Mouse (Mus musculus): ENCODE data around the gene Fam185a. TPM values are rescaled to one million over a fixed set of nuclear protein-coding genes. Genes with fewer than 3 reads are reported as not detected.
A peak's percentile ranks its signal among the peaks of the same experiment; 100 is the strongest.

Gene Fam185a
- 0.46 TPM in 1 of 2 replicates, not detected in the other for polyA plus RNA-seq (2012; ENCODE audit: insufficient read depth, low replicate concordance)

DNA sequence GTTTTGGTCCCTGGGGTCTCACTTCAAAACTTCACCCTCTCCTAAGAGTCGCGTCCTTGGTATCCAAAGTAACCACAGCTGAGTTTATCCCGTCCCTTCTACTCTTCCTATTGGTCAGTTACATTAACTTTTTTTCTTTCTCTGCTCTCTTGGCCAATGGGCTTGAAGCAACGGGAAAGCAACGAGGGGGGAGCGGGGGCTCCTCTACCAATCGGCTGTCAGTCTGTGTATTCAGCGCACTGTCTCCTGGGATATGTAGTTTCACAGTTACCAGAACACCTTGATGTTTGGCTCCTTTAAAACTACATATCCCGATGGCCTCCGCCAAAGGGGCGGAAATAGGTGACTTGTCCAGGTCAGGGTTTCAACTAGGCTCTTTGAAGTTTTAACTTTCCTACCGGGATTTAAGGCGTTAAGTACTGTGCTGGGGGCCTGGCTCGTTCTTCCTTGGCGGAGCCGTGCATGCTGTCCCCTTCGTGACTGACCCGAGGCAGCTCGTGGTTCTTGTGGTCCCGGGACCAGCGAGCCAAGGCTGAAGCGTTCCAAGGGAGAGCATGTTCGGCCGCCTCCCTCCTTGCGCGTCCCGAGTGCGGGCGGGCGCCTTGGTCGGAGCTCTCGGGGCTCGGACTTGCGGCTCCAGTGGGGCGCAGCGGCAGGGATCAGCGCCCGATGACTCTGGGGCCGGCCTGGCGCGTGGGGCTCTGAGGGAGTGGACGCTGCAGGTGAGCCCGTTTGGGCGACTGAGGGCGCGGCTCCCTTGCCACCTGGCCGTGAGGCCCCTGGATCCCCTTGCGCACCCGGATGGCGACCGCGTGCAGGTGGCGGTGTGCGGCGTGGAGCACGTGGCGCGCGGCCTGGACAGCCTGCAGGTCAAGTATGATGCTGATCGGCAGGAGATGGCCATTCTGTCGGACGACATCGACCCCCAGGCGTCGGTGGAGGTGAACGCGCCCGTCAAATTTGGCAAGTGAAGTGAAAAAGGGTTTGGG lies at the start of gene Fam185a, which contains the start of gene Ccdc146:
Fam185a (plus strand) TSS at position 345 of the 989 bp plus-strand sequence.
Ccdc146 (minus strand) TSS at position 64 of the 989 bp plus-strand sequence.
- TF ChIP-seq FLI1 (IDR thresholded peaks at IDR 0.05; ENCODE audit: low read length) (no peak), GATA1 (IDR thresholded peaks at IDR 0.05; ENCODE audit: borderline replicate concordance, low read length) (no peak)
- peak within 1 kb of the TSS; percentile 100 for H3K4me3 ChIP-seq (replicated peaks)
- H3K36me3 ChIP-seq (replicated peaks; ENCODE audit: low read length), result no peaks in the 10 kb centered on the region
- H3K4me1 ChIP-seq, result peaks cover 29% of the 10 kb centered on the region
- H3K9me3 ChIP-seq, result no peaks in the 10 kb centered on the region
- H3K27me3 ChIP-seq (replicated peaks), result no peaks in the 10 kb centered on the region

DNA sequence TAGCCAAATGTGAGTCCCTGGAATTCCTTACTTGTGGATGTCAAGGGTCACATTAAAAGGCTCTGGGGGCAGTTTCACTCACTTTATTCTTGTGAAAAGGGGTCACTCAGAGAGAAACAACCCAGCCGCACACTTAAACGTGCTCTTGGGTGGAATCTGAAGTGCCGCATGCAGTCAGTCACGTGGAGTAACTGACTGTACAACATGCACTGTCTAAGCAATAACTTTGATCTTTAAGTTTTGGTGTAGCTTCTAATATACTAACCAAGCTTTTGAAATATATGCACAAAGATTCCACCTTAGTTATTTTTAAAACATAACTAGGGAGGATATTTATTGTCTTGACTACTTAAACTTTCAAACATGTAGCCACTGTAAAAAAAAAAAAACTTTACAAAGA lies 47.8 kb upstream of the Fam185a start:
- TF ChIP-seq FLI1 (IDR thresholded peaks at IDR 0.05; ENCODE audit: low read length) (no peak), GATA1 (IDR thresholded peaks at IDR 0.05; ENCODE audit: borderline replicate concordance, low read length) (no peak)
- Histone ChIP-seq H3K9me3 (no peaks in the 10 kb centered on the region), H3K4me1 (peaks cover 43% of the 10 kb centered on the region), H3K4me3 (replicated peaks) (no peak overlapping the region), H3K27me3 (replicated peaks) (no peaks in the 10 kb centered on the region), H3K36me3 (replicated peaks; ENCODE audit: low read length) (peaks cover 20% of the 10 kb centered on the region)

DNA sequence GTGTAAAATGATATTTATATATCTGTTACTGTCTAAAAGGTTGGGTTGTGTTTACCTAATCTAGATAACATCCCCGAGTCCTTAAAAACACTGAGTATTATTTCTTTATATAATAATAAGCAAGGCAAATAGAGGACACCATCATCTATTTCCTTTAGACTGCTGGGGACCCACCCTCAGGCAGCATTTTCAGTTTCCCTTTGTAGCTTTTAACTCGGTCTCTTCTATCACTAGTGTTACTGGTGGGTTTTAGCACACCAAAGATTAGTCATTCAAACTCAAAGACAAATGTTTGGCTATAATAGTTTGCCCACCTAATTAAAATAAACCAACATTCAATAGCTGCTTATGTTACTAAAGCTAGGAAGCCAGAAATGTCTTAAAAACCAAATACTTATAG lies 46.4 kb upstream of the Fam185a start:
- Histone ChIP-seq H3K36me3 (replicated peaks; ENCODE audit: low read length) (peaks cover 20% of the 10 kb centered on the region), H3K27me3 (replicated peaks) (no peaks in the 10 kb centered on the region), H3K9me3 (no peaks in the 10 kb centered on the region), H3K4me3 (replicated peaks) (no peak overlapping the region), H3K4me1 (peaks cover 36% of the 10 kb centered on the region)
- no peak for TF ChIP-seq FLI1 (IDR thresholded peaks at IDR 0.05; ENCODE audit: low read length)
- no peak for TF ChIP-seq GATA1 (IDR thresholded peaks at IDR 0.05; ENCODE audit: borderline replicate concordance, low read length)

DNA sequence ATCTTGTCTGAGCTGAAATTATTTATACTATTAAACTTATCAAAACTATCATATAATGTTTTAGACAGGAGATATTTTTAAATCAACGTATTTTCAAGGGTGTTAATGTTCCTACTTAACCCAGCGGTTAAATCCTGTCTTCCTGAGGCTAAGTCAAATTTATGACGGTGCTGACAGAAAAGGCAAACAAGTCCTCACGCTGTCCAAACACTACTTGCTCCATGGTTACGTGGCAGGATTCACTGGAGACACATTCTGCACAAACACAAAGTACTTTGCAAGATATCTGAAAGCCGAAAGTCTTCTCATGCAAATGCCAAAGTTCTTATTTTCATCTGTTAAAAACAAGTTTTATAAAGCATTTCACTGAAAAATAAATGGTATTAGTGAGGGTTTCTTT lies 42.8 kb upstream of the Fam185a start:
- H3K4me1 ChIP-seq, result peaks cover 51% of the 10 kb centered on the region
- no peak for TF ChIP-seq FLI1 (IDR thresholded peaks at IDR 0.05; ENCODE audit: low read length)
- no peaks in the 10 kb centered on the region for H3K9me3 ChIP-seq
- no peaks in the 10 kb centered on the region for H3K27me3 ChIP-seq (replicated peaks)
- no peak overlapping the region for H3K4me3 ChIP-seq (replicated peaks)
- H3K36me3 ChIP-seq (replicated peaks; ENCODE audit: low read length), result peaks cover 2% of the 10 kb centered on the region

DNA sequence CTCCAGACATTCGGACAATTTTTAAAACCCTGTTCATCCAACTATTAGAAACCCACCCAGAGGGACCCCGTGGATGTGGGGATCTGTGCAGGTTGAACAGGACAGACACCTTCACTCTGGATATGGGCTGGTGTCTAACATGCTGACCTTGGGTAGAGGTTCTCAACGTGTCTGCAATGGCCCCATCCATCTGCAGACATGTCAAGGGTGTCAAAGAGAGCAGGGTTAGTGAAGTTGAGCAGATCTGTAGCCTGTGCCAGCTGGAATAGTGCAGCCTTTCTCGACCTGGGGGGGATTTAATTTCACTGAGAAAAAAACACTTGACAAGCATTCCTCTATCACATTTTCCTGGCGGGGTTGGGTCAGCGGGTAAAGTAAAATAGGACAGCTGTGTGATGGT lies 42.1 kb upstream of the Fam185a start:
- Histone ChIP-seq H3K4me3 (replicated peaks) (no peak overlapping the region), H3K27me3 (replicated peaks) (no peaks in the 10 kb centered on the region), H3K36me3 (replicated peaks; ENCODE audit: low read length) (peaks cover 2% of the 10 kb centered on the region), H3K4me1 (peaks cover 57% of the 10 kb centered on the region), H3K9me3 (no peaks in the 10 kb centered on the region)
- no peak for TF ChIP-seq FLI1 (IDR thresholded peaks at IDR 0.05; ENCODE audit: low read length)

DNA sequence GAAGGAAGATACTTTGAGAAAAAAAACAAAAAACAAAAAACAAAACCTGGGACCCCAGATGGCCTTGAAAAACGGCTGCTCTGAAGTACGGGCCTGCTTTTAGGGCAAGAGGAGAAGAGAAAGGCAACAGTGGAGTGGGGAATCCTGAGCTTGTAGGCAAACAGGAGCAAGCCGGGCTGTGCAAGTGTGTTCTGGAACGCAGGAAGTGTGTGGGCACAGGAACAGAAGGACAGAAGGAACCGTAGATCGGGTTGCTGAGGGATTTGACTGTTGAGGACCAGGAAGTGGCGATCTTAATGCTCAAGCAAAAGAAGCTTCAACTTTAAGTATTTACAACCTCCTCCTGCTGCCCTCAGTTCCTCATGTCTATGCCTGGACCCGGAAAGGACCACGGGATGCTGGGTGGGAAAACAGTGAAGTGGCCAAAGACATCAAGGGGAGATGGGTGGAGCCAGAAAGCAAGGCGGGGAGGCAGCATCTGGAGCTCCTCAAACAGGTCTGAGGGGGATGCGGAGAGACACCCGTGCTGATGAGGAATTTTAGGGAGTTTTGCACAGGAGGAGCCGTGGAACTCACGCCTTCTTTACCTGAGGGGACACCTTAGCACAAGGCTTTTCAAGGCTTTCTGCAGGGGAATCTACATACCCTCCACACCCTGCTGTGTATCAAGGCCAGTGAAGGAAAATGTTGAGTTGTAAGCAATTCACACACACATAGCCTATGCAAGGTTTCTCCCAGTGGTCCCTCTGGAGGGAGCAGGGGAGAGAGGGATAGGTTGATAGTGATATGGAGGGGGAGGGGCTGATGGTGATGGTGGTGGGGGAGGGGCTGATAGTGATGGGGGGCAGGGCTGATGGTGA lies 41.1 kb upstream of the Fam185a start:
- H3K9me3 ChIP-seq, result no peaks in the 10 kb centered on the region
- peak overlapping the region; percentile 42 for H3K4me3 ChIP-seq (replicated peaks)
- H3K27me3 ChIP-seq (replicated peaks), result no peaks in the 10 kb centered on the region
- H3K36me3 ChIP-seq (replicated peaks; ENCODE audit: low read length), result peaks cover 2% of the 10 kb centered on the region
- no peak for TF ChIP-seq GATA1 (IDR thresholded peaks at IDR 0.05; ENCODE audit: borderline replicate concordance, low read length)
- no peak for TF ChIP-seq FLI1 (IDR thresholded peaks at IDR 0.05; ENCODE audit: low read length)
- peaks cover 57% of the 10 kb centered on the region for H3K4me1 ChIP-seq

DNA sequence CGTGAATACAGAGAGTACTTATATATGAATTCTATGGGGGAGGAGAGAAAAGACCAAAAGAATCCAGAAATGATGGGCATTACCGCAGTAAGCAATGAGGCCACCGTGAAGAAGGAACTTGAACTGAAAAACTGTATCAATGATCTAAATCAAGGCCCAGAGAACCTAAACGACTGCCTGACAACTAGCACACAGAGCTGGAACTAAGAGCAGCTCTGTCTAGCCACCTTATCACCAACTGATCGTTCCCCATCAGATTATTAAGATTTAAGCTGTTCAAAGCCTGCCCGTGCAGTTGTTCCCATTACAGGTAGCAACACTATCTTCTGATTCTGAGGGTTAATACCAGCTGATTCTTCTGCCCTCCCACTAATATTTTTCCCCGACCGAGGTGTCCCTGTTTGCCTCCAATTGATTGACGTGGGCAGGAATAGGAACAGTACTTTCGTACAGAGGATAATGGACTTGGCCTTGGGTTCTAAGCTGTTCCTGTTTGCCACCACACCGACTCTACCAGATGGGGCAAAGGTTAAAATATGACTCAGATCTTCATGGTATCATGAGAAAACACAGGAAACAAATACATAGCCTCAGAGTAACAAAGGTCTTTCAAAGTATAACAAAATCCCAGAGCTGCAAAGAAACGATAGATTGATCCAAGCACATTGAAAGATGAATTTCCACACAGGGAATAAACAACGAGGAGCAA lies 40.4 kb upstream of the Fam185a start:
- H3K9me3 ChIP-seq, result no peaks in the 10 kb centered on the region
- no peaks in the 10 kb centered on the region for H3K27me3 ChIP-seq (replicated peaks)
- no peak overlapping the region for H3K4me3 ChIP-seq (replicated peaks)
- H3K36me3 ChIP-seq (replicated peaks; ENCODE audit: low read length), result peaks cover 2% of the 10 kb centered on the region
- no peak for TF ChIP-seq GATA1 (IDR thresholded peaks at IDR 0.05; ENCODE audit: borderline replicate concordance, low read length)
- no peak for TF ChIP-seq FLI1 (IDR thresholded peaks at IDR 0.05; ENCODE audit: low read length)
- peaks cover 50% of the 10 kb centered on the region for H3K4me1 ChIP-seq

DNA sequence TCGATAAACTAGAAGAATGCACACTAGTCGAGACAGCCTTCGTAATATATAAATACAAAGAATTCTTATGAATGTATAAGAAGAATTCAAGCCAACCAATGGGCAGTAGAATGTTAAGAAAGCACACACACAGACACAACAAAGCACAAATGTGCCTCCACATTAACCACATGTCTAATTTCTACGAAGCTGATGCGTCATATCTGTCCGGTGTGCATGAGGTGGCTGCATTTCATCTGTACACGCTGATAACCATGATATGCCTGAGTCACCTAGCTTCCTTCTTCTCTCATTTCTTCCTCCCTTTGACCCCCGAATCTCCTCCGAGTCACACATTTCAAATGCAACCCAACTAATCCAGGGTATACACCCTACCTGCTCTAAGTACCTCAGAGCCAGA lies 39.8 kb upstream of the Fam185a start:
- Histone ChIP-seq H3K9me3 (no peaks in the 10 kb centered on the region), H3K4me3 (replicated peaks) (peak overlapping the region; percentile 53), H3K36me3 (replicated peaks; ENCODE audit: low read length) (no peaks in the 10 kb centered on the region), H3K27me3 (replicated peaks) (no peaks in the 10 kb centered on the region), H3K4me1 (peaks cover 54% of the 10 kb centered on the region)
- TF ChIP-seq GATA1 (IDR thresholded peaks at IDR 0.05; ENCODE audit: borderline replicate concordance, low read length) (no peak), FLI1 (IDR thresholded peaks at IDR 0.05; ENCODE audit: low read length) (no peak)

DNA sequence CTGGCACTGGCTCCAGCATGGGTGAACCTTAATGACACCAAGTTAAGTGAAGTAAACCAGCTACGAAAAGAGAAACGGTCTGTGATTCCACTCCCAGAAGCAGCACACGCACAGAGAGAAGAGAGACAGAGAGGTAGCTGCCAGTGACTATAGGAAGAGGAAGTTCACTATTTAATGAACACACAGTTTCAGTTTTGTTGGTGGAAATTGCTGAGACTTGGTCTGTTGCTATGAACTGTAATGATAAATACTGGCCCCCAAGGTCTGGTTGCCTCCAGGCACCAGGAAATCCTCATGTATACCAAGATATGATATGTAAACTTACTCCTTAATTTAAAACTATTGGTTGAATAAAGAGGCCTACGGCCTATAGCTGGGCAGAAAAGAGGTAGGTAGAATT lies 38.3 kb upstream of the Fam185a start:
- H3K4me3 ChIP-seq (replicated peaks), result no peak overlapping the region
- no peaks in the 10 kb centered on the region for H3K36me3 ChIP-seq (replicated peaks; ENCODE audit: low read length)
- peaks cover 51% of the 10 kb centered on the region for H3K4me1 ChIP-seq
- no peaks in the 10 kb centered on the region for H3K27me3 ChIP-seq (replicated peaks)
- no peak for TF ChIP-seq GATA1 (IDR thresholded peaks at IDR 0.05; ENCODE audit: borderline replicate concordance, low read length)
- H3K9me3 ChIP-seq, result no peaks in the 10 kb centered on the region

Measured in megakaryocyte, embryonic 14.5 days (primary cell).